Mouse (Mus musculus) C2C12 (cell line): Measurements from ENCODE around the gene Fjx1. TPM values are rescaled to one million over a fixed set of nuclear protein-coding genes. Genes with fewer than 3 reads are reported as not detected.
A peak's percentile ranks its signal among the peaks of the same experiment; 100 is the strongest.

Experiments used
- H3K27me3 ChIP-seq: one replicate; pipeline ENCODE4 v1.6.1; 2011; ENCODE audit not compliant: control insufficient read depth, insufficient read depth, insufficient read length
- H3K36me3 ChIP-seq: one replicate; pipeline ENCODE4 v1.6.1; 2011; ENCODE audit not compliant: control insufficient read depth, insufficient read depth
- H3K4me3 ChIP-seq: one replicate; pipeline ENCODE4 v1.5.1; 2011; ENCODE audit warnings: mild to moderate bottlenecking, control low read depth; ENCODE audit not compliant: poor library complexity, insufficient read depth, severe bottlenecking
- H3K79me2 ChIP-seq: one replicate; pipeline ENCODE4 v1.6.1; 2011; ENCODE audit not compliant: control insufficient read depth, insufficient read depth
- H3K79me3 ChIP-seq: one replicate; pipeline ENCODE4 v1.6.1; 2011; ENCODE audit warnings: low read depth, control low read depth
- H3ac ChIP-seq: one replicate; pipeline ENCODE3; 2011; ENCODE audit warnings: low read depth; ENCODE audit not compliant: control insufficient read depth, insufficient read length
- CEBPB ChIP-seq: IDR thresholded peaks from one replicate; pipeline ENCODE4 v1.6.1; 2011; ENCODE audit warnings: low read depth, mild to moderate bottlenecking, control low read depth, moderate library complexity
- CTCF ChIP-seq: IDR thresholded peaks from one replicate; pipeline ENCODE4 v1.5.1; 2011; ENCODE audit not compliant: control insufficient read depth, insufficient read depth, insufficient read length
- FOSL1 ChIP-seq: IDR thresholded peaks from one replicate; pipeline ENCODE4 v1.8.0; 2011; ENCODE audit warnings: mild to moderate bottlenecking, low read length; ENCODE audit not compliant: poor library complexity, insufficient read depth, severe bottlenecking
- MAX ChIP-seq: IDR thresholded peaks from one replicate; pipeline ENCODE4 v1.6.1; 2011; ENCODE audit warnings: mild to moderate bottlenecking, control low read depth
- MYOD1 ChIP-seq: IDR thresholded peaks from one replicate; pipeline ENCODE4 v1.6.1; 2011; ENCODE audit warnings: low read depth; ENCODE audit not compliant: control insufficient read depth, insufficient read length
- MYOG ChIP-seq: IDR thresholded peaks from one replicate; pipeline ENCODE4 v1.6.1; 2011; ENCODE audit not compliant: control insufficient read depth, insufficient read length; ENCODE audit errors: extremely low read depth
- USF1 ChIP-seq: IDR thresholded peaks from one replicate; pipeline ENCODE4 v1.6.1; 2011; ENCODE audit warnings: low read depth, mild to moderate bottlenecking, control low read depth, moderate library complexity
- polyA plus RNA-seq: library from polyadenylated mRNA; unstranded; fragments of >200 nt; fragmentation: generic; extraction: Trizol; gene quantifications from one replicate; pipeline ENCODE4 v1.2.1, GENCODE M21; 2012; ENCODE audit warnings: missing spikeins

Fjx1 gene
- polyA plus RNA-seq, 1 experiment = 0.70 TPM

GRCm38 (mm10) chr2:102401352-102401692 lies 51.0 kb downstream of the Fjx1 start:
- no peaks in the 10 kb centered on the region for H3K36me3 ChIP-seq
- H3K4me3 ChIP-seq = peak overlapping the region; percentile 40
- peaks cover 33% of the 10 kb centered on the region for H3K79me3 ChIP-seq
- TF ChIP-seq MYOG (no peak), MYOD1 (no peak)
- H3ac ChIP-seq = no peak overlapping the region
- peaks cover 40% of the 10 kb centered on the region for H3K79me2 ChIP-seq
- H3K27me3 ChIP-seq = no peaks in the 10 kb centered on the region

DNA sequence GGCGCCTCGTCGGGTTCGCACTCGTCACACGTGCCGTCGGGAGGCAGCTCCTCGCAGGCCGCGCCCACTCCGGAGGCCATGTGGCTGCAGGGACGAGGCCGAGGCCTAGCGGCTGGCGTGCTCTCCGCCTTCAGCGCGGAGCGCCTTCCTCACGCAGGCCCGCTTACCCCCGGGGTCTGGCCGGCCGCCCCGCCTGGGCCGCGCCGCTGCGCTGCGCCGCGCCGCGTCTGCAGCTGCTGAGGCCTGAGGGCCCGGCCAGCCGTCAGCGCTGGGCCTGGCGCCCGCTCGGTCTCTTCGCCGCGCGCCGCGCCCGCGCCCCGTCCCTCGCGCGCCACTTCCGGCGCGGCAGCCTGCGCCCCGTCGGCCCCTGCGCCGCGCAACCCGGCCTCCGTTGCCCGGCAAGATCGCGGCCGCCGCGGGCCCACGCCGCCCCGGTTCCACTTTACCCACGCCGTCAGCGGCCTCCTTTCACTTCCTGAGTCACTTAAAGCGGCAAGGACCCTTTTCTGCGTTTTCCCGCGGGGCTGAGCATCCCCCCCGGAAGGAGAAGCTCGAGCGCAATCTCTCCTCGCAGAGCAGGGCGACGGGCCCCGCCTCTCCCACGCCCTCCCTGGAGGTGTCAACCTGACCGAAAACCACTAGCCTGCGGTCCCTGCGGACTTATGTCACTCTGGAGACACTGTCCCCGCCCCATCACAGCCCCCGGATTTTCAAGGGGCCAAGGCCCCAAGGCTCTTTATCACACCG lies 51.5 kb downstream of the Fjx1 start:
- Histone ChIP-seq H3K36me3 (no peaks in the 10 kb centered on the region), H3K27me3 (no peaks in the 10 kb centered on the region), H3K4me3 (peak overlapping the region; percentile 40), H3K79me2 (peaks cover 46% of the 10 kb centered on the region), H3K79me3 (peaks cover 38% of the 10 kb centered on the region), H3ac (peak overlapping the region; percentile 77)
- no peak for TF ChIP-seq MYOG
- TF ChIP-seq MAX = peak; percentile 89
- no peak for TF ChIP-seq MYOD1

DNA sequence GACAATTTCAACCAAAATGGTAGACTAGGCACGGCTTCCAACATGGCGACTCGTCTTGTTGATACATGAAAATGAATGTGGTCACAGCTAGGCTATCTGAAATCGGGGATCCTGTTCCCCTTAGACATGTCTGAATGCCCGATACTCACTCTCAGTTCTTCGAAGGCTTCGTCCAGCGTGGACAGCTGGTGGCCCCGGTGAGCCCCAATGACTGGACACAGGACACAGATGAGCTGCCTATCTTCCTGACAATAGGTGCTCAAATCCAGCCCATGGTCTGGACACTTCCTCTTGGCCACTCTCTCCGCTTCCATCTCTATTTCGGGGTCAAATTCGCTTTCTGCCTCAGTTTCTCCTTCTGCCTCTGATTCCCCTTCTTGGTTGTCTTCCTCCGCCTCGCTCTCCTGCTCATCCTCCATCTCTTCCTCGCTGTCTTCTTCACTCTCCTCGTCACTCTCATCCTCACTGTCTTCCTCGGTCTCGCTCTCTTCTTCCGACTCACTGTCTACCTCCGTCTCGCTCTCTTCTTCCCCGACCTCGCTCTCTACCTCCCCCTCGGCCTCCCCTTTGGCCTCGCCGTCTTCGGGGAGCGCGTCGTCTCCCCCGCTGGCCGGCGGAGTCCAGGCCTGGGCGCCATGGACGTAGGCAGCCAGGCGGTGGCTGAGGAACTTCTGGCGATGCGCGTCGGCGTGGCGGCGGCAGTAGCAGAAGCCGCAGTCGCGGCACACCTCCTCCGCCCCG lies 52.3 kb downstream of the Fjx1 start:
- peak overlapping the region; percentile 40 for H3K4me3 ChIP-seq
- peaks cover 44% of the 10 kb centered on the region for H3K79me3 ChIP-seq
- no peaks in the 10 kb centered on the region for H3K27me3 ChIP-seq
- H3K36me3 ChIP-seq = no peaks in the 10 kb centered on the region
- TF ChIP-seq USF1 (no peak), MAX (no peak), CEBPB (no peak), CTCF (no peak), MYOD1 (no peak), FOSL1 (no peak), MYOG (no peak)
- peak overlapping the region; percentile 77 for H3ac ChIP-seq
- H3K79me2 ChIP-seq = peaks cover 53% of the 10 kb centered on the region

Other genes starting within 250 kb of the Fjx1 start
- gene Trim44, start 44.7 kb downstream of the Fjx1 start, polyA plus RNA-seq = 12.9 TPM
- gene Pamr1, start 97.5 kb upstream of the Fjx1 start, polyA plus RNA-seq = not detected
- gene Slc1a2, start 206.2 kb upstream of the Fjx1 start, polyA plus RNA-seq = not detected